Mouse (Mus musculus) heart, embryonic 10.5 days (tissue): ENCODE data around the gene Fam120c. TPM values are rescaled to one million over a fixed set of nuclear protein-coding genes. Genes with fewer than 3 reads are reported as not detected.
A peak's percentile ranks its signal among the peaks of the same experiment; 100 is the strongest.

ENCODE experiments used
- DNase-seq: peaks from one replicate; pipeline ENCODE4 v3.0.0-alpha.2; 2017; ENCODE audit warnings: low spot score
- H3K27ac ChIP-seq: fragments of 300-500 bp; sonication (generic); 2 replicates; pipeline ENCODE4 v1.5.1; 2016; ENCODE audit warnings: mild to moderate bottlenecking
- H3K27me3 ChIP-seq: fragments of 300-500 bp; sonication (generic); 2 replicates; pipeline ENCODE4 v1.6.1; 2016; ENCODE audit warnings: mild to moderate bottlenecking; ENCODE audit not compliant: poor library complexity, insufficient read depth, severe bottlenecking
- H3K36me3 ChIP-seq: fragments of 300-500 bp; sonication (generic); 2 replicates; pipeline ENCODE4 v1.6.1; 2016; ENCODE audit warnings: mild to moderate bottlenecking, moderate library complexity
- H3K4me1 ChIP-seq: fragments of 300-500 bp; sonication (generic); 2 replicates; pipeline ENCODE4 v1.6.1; 2016; ENCODE audit warnings: mild to moderate bottlenecking
- H3K4me3 ChIP-seq: fragments of 300-500 bp; sonication (generic); 2 replicates; pipeline ENCODE4 v1.5.1; 2016; ENCODE audit warnings: mild to moderate bottlenecking, moderate library complexity
- H3K9me3 ChIP-seq: fragments of 300-500 bp; sonication (generic); 2 replicates; pipeline ENCODE4 v1.6.1; 2016; ENCODE audit warnings: mild to moderate bottlenecking, moderate library complexity
- WGBS: fragments of 180-500 bp; shearing (Covaris S2); methylation state at CpG from one replicate; pipeline ENCODE4 v1.1.7; 2016; 5-methylcytosine and 5-hydroxymethylcytosine counted together
- polyA plus RNA-seq: library from polyadenylated mRNA; unstranded; fragments of >200 nt; fragmentation: Nextera tagmentation; extraction: Ambion mirVana; gene quantifications from 2 replicates; pipeline ENCODE4 v1.2.1, GENCODE M21; 2016

Gene Fam120c
- 3.3 and 4.6 TPM in 2 replicates for polyA plus RNA-seq

- Histone ChIP-seq H3K4me3 (peak within 1 kb of the TSS; percentile 71), H3K27ac (peak within 1 kb of the TSS; percentile 84), H3K9me3 (no peaks in the 10 kb centered on the region), H3K4me1 (no peaks in the 10 kb centered on the region), H3K27me3 (peaks cover 15% of the 10 kb centered on the region), H3K36me3 (no peaks in the 10 kb centered on the region)
- 16% methylated on average over 53 of the region's 56 CpGs for WGBS
- peak; percentile 90 for DNase-seq
These were observed at the start of gene Fam120c for GRCm38 (mm10) chrX:151343761-151344500. TSS of gene Fam120c (plus strand) at chrX:151344175.

- Histone ChIP-seq H3K4me3 (no peak overlapping the region), H3K36me3 (no peaks in the 10 kb centered on the region), H3K4me1 (no peaks in the 10 kb centered on the region), H3K27ac (no peak overlapping the region), H3K27me3 (no peaks in the 10 kb centered on the region), H3K9me3 (no peaks in the 10 kb centered on the region)
- no peak for DNase-seq
These were observed 45.6 kb upstream of the Fam120c start for GRCm38 (mm10) chrX:151298329-151298728.

DNA sequence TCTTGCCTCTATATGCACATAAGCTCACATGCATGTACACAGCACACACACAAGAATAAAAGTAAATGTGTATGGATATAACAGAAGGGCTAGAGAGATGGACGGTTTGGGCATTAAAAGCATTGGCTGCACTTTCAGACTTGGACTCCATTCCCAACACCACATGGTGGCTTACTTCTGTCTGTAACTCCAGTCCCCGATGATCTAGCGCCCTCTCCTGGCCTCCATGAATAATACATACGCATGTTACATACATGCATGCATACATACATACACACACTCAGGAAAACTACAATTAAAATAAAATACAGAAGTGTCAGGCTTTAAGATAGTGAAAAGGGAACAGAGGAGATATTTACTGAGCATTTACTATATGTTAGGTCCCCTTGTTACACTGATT is 30.2 kb upstream of the Fam120c start:
- H3K27me3 ChIP-seq, result no peaks in the 10 kb centered on the region
- 73% methylated on average over 4 of the region's 4 CpGs for WGBS
- DNase-seq, result no peak
- no peaks in the 10 kb centered on the region for H3K4me1 ChIP-seq
- no peaks in the 10 kb centered on the region for H3K36me3 ChIP-seq
- H3K27ac ChIP-seq, result no peak overlapping the region
- no peaks in the 10 kb centered on the region for H3K9me3 ChIP-seq
- H3K4me3 ChIP-seq, result no peak overlapping the region

DNA sequence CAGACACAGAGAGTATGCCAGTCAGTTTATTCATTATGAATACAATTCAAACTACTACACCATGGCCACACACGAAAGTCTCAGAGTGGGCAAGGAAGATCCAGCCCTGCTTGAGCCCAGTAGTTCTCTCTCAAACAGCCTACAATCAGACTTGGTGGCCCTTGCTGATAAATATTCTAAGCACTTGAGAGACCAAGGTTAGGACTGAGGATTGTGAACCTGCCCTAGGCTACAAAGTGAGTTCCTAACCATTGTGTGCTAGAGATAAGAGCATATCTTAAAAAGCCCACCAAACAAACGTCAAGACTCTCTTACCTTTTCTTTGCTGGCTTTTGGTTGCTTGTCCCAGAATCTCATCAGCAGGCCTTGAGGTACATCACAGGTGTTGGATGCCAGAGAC is 10.4 kb upstream of the Fam120c start:
- WGBS, result 70% methylated on average over 2 of the region's 2 CpGs
- no peaks in the 10 kb centered on the region for H3K9me3 ChIP-seq
- H3K27me3 ChIP-seq, result no peaks in the 10 kb centered on the region
- DNase-seq, result no peak
- no peaks in the 10 kb centered on the region for H3K36me3 ChIP-seq
- H3K4me1 ChIP-seq, result no peaks in the 10 kb centered on the region
- H3K4me3 ChIP-seq, result no peak overlapping the region
- no peak overlapping the region for H3K27ac ChIP-seq

DNA sequence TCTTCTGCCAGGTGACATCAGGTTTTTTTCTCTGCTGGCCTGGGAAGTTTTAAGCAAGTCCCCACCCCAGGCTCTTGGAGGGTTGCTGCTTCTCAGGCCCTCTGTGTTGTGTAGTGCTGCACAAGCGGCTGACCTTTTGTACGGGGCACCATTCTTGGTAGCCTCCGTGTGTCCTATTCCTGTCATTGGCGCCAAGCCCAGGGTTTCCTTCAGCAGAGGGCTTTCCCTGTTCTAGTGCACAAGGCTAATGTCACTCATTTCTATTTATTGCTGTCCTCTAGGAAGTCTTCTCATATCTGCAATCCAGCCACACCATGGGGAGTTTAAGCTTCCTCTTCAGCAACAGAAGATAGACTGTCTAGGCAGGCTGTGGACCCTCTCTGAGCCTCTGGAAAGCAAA is 6.2 kb upstream of the Fam120c start:
- 69% methylated on average over 4 of the region's 4 CpGs for WGBS
- H3K27me3 ChIP-seq, result no peaks in the 10 kb centered on the region; the same call in 1 of the 2 replicates
- peak; percentile 76 for DNase-seq
- no peak overlapping the region for H3K4me3 ChIP-seq
- no peaks in the 10 kb centered on the region for H3K36me3 ChIP-seq
- H3K4me1 ChIP-seq, result no peaks in the 10 kb centered on the region
- no peaks in the 10 kb centered on the region for H3K9me3 ChIP-seq
- no peak overlapping the region for H3K27ac ChIP-seq

DNA sequence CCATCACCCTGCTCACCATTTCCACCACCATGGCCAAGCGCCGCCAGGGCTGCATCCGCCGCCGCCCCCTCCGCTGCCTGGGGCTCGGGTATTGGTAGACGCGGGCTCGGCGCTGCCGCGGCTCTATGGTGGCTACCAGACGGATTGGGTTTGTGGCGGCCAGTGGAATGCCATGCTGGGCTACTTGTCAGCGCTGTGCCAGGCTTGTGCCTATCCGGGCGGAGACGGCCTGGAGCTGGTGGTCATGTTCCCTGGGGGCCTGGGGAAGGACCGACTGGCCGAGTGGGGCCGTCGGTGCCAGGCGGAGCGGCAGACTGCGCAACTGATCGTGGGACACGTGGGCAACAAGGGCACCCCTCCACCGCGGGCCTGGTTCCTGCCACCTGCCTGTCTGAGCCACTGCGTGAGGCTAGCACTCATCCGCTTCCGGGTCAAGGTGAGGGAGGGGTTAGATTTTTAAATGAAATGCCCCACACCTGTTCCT is 568 bp downstream of the Fam120c start:
- Histone ChIP-seq H3K9me3 (no peaks in the 10 kb centered on the region), H3K36me3 (no peaks in the 10 kb centered on the region), H3K4me1 (no peaks in the 10 kb centered on the region), H3K27me3 (peaks cover 15% of the 10 kb centered on the region), H3K27ac (peak overlapping the region; percentile 84), H3K4me3 (peak overlapping the region; percentile 71)
- 19% methylated on average over 33 of the region's 33 CpGs for WGBS
- DNase-seq, result peak; percentile 76

DNA sequence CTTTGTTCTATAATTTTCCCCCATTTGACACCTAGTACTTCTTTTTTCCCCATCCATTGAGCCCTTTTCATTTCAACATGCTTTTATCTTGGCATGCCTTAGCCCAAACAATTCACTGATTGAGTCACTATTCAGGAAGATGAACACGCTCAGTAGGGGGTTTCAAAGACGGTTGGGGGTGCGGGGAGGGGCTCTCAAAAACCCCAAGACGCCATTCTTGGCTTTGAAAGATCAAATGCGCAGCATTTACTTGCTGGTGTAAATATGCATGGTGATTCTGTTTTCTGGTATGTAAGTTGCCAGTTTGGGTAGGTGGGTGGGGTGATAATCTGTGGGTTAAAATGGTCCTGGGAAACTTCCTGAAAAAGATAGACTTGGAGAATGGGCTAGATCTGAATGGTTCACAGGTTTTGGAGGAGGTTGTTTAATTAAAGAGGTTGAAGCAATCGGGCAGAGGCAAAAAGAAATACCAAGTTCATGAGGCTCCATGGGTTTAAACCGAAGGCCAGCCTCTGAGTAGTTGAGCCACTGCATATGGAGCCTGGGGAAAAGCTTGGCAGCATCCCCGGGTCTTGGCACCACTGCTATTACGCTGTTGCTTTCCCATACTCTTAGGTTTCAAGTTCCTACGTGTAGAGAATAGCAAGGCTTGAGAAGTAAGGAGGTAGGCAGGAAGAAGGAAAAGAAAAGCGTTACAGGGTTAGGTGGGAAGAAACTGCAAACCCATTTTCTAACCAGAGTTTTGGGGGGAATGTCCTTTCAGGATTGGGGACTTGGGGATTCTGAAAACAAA is 1.6 kb downstream of the Fam120c start:
- whole genome bisulfite sequencing, result 45% methylated on average over 11 of the region's 11 CpGs
- Histone ChIP-seq H3K9me3 (no peaks in the 10 kb centered on the region), H3K27ac (no peak overlapping the region), H3K36me3 (no peaks in the 10 kb centered on the region), H3K27me3 (peaks cover 15% of the 10 kb centered on the region), H3K4me3 (peak overlapping the region; percentile 71), H3K4me1 (no peaks in the 10 kb centered on the region)
- no peak for DNase-seq

DNA sequence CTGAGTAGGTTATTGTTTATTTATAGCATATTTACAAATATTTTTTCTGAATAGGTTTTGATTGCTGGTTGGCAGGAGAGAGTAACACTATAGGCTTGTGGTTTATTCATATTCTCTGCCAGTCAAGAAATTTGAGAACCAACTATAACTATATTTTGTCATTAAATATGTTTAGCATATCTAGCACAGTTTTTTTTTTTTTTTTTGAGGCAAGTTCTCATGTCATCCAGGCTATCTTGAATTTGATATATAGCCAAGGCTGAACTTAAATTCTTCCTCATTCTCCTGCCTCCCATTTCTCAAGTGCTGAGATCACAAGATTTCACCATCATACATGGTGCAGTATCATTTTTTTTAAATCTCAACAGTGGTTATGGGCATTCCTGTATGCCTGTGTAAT is 3.3 kb downstream of the Fam120c start:
- DNase-seq, result no peak
- H3K9me3 ChIP-seq, result no peaks in the 10 kb centered on the region
- H3K4me1 ChIP-seq, result no peaks in the 10 kb centered on the region
- no peak overlapping the region for H3K27ac ChIP-seq
- no peaks in the 10 kb centered on the region for H3K36me3 ChIP-seq
- H3K27me3 ChIP-seq, result peaks cover 15% of the 10 kb centered on the region
- H3K4me3 ChIP-seq, result no peak overlapping the region

- 87% methylated on average over 5 of the region's 5 CpGs for WGBS
- H3K27ac ChIP-seq, result no peak overlapping the region
- H3K4me3 ChIP-seq, result no peak overlapping the region
- no peaks in the 10 kb centered on the region for H3K36me3 ChIP-seq
- no peaks in the 10 kb centered on the region for H3K4me1 ChIP-seq
- no peaks in the 10 kb centered on the region for H3K9me3 ChIP-seq
- peaks cover 7% of the 10 kb centered on the region; the same call in 1 of the 2 replicates for H3K27me3 ChIP-seq
- no peak for DNase-seq
These were observed 5.3 kb downstream of the Fam120c start for GRCm38 (mm10) chrX:151349322-151349721.

DNA sequence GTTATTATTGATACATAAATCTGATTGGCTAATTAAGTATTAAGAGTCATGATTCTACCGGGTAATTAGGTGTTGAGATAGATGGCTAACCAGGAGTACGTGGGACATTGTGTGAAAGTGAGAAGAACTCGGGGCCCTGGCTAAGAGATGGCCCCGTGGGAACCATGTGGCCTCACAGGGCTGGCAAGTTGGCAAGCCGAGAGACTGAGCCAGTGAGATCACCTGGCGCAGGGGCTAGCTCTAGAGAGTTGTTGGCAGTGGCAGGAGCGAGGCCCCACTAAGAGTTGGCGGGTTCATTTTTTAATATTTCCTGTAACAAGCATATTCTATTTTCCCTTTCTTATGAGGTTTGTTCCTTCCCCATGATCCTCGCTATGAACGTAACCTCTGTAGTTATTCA is 74.8 kb downstream of the Fam120c start:
- Histone ChIP-seq H3K9me3 (no peaks in the 10 kb centered on the region), H3K4me1 (no peaks in the 10 kb centered on the region), H3K27ac (no peak overlapping the region), H3K27me3 (no peaks in the 10 kb centered on the region), H3K36me3 (no peaks in the 10 kb centered on the region), H3K4me3 (no peak overlapping the region)
- WGBS, result 89% methylated on average over 10 of the region's 10 CpGs
- DNase-seq, result no peak

DNA sequence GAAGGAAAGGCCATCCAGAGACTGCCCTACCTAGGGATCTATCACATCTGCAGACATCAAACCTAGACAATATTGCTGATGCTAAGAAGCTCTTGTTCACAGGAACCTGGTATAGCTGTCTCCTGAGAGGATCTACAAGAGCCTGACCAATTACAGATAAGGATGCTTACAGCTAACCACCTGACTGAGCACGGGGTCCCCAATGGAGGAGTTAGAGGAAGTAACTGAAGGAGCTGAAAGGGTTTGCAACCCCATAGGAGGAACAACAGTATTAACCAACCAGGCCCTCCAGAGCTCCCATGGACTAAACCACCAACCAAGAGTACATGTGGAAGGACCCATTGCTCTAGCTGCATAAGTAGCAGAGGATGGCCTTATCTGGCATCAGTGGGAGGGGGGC is 76.8 kb downstream of the Fam120c start:
- H3K4me3 ChIP-seq, result no peak overlapping the region
- no peak overlapping the region for H3K27ac ChIP-seq
- H3K9me3 ChIP-seq, result no peaks in the 10 kb centered on the region
- DNase-seq, result no peak
- 82% methylated on average over 1 of the region's 1 CpGs for WGBS
- H3K27me3 ChIP-seq, result no peaks in the 10 kb centered on the region
- H3K4me1 ChIP-seq, result no peaks in the 10 kb centered on the region
- H3K36me3 ChIP-seq, result no peaks in the 10 kb centered on the region

DNA sequence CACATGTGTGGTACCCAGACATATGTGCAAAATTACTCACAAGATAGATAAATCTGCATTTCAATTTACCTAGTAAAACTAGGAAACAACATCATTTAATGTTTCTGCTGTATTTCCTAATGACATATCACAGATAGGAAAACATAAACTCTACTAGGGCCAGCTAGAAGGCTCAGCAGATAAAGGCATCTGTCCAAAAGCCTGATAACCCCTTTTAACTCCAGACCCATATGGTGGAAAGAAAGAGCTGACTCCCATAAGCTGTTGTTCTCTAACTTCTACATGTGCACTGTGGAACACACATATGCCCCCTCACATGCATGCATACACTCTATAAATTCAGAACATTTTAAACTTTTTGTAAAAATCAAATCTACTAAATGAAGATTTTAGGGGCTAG is 99.7 kb downstream of the Fam120c start:
- Histone ChIP-seq H3K27me3 (no peaks in the 10 kb centered on the region), H3K4me1 (no peaks in the 10 kb centered on the region), H3K36me3 (no peaks in the 10 kb centered on the region), H3K27ac (no peak overlapping the region), H3K9me3 (no peaks in the 10 kb centered on the region), H3K4me3 (no peak overlapping the region)
- DNase-seq, result no peak

DNA sequence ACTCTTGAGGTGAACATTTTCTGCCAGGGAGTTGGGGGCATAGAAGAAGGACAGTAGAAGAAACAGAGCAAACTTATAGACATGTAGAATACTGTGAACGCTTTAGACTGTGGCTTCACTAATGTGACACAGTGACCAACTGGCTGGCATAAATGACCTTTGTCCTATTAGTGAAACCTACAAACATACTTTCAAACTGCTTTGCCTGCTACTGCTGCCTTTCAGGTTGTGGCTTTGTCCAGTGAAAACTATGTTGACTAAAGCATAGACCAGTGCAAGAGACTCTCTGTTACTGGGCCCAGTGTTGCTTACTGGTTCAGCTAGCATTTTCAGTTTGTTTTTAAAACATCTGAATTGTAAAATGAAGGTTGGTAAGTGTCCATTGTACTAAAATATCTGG is 100.2 kb downstream of the Fam120c start:
- Histone ChIP-seq H3K36me3 (no peaks in the 10 kb centered on the region), H3K4me1 (no peaks in the 10 kb centered on the region), H3K27me3 (no peaks in the 10 kb centered on the region), H3K4me3 (no peak overlapping the region), H3K9me3 (no peaks in the 10 kb centered on the region), H3K27ac (no peak overlapping the region)
- 68% methylated on average over 1 of the region's 1 CpGs for WGBS
- no peak for DNase-seq
